Mouse (Mus musculus) thymus, adult 2 months (tissue): ENCODE results near the gene Zfp956.

Source experiments
- CTCF ChIP-seq: fragments of 200-500 bp; IDR thresholded peaks from 2 replicates; pipeline ENCODE4 v1.5.1; 2012; ENCODE audit warnings: mild to moderate bottlenecking, control low read depth, low read length, moderate library complexity, borderline replicate concordance; ENCODE audit not compliant: control insufficient read depth, poor library complexity, insufficient read depth; ENCODE audit errors: extremely low read depth
- POLR2A ChIP-seq: fragments of 200-500 bp; IDR thresholded peaks from 2 replicates; pipeline ENCODE4 v1.6.1; 2012; ENCODE audit warnings: mild to moderate bottlenecking, low read length, control low read depth, moderate library complexity; ENCODE audit not compliant: control insufficient read depth, poor library complexity, insufficient read depth; ENCODE audit errors: extremely low read depth

- no peak for TF ChIP-seq CTCF
- TF ChIP-seq POLR2A: no peak
Observed at GRCm38 (mm10) chr6:47978897-47979368, 25.7 kb downstream of the Zfp956 start.
